Mouse (Mus musculus): Measurements from ENCODE around the gene Olfr1037.
"Not testable (repeated sequence)": the region's sequence is repeated elsewhere in the genome, so short reads cannot be mapped to it uniquely, and the experiment has no call there.

- not testable (repeated sequence) for TF ChIP-seq CTCF, EP300 (IDR thresholded peaks at IDR 0.05)
Measured at GRCm38 (mm10) chr2:86073692-86074091, 13.5 kb downstream of the Olfr1037 start, which contains the start of gene Olfr1036.
